Mouse (Mus musculus) embryo, embryonic 10 days (tissue): ENCODE results near the gene Omg.

Experiments used
- DNase-seq: peaks from one replicate; pipeline ENCODE4 v3.0.0-alpha.2; 2015; ENCODE audit warnings: low spot score

Omg gene

DNA sequence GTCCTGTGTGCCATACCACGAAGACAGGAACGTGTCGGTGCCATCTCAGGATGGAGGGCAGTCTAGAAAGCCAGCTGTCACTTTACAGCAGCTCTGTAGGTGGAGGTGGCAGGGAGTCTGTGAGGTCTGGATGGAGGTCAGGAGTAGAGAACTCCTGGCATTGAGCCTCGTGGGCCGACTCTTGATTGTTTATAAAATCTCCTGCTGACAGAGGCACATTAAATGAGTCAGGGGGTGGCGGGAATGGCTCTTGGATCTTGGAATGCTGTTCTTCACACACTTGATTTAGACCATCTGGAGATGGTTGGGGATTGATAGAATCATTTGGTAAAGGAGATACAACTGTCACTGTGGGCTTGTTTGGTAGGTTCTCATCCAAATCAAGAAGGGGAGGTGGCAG, 11.4 kb upstream of the Omg start:
- no peak for DNase-seq

- DNase-seq = no peak
Measured at GRCm38 (mm10) chr11:79511970-79512369, 8.1 kb upstream of the Omg start.

DNA sequence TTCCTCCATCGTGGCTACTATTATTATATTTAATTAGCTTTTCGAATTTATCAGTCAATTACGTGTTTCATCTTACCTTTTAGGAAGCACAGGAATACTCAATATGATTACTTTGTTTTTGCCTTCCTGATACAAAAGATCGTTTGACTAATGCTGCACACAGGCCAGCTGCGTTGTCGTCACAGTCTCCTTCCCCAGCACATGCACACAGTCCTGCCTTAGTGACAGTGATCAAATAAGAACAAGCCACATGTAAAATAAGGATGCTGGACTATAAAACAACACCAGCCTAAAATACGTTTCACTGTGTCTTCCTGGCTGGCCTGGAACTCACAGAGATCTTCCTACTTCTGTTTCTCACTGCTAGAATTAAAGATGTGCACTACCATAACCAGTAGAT, 622 bp upstream of the Omg start:
- DNase-seq = no peak

DNA sequence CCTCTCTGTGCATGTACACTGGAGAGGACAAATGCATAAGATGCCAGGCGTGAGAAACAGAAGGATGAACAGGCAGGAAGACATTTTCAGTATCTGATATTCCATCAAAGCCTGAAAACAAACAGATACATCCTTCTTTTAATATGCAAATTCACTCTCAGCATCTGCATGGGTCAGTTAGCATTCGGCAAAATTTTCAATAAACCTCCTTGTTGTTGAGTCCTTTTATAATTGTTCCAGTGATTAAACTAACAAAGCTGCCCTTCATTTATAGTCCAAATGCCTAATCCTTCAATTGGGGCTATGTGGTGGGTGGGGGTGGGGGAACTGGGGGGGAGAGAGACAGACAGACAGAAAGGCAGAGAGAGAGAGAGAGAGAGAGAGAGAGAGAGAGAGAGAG, 967 bp downstream of the Omg start:
- no peak for DNase-seq

DNA sequence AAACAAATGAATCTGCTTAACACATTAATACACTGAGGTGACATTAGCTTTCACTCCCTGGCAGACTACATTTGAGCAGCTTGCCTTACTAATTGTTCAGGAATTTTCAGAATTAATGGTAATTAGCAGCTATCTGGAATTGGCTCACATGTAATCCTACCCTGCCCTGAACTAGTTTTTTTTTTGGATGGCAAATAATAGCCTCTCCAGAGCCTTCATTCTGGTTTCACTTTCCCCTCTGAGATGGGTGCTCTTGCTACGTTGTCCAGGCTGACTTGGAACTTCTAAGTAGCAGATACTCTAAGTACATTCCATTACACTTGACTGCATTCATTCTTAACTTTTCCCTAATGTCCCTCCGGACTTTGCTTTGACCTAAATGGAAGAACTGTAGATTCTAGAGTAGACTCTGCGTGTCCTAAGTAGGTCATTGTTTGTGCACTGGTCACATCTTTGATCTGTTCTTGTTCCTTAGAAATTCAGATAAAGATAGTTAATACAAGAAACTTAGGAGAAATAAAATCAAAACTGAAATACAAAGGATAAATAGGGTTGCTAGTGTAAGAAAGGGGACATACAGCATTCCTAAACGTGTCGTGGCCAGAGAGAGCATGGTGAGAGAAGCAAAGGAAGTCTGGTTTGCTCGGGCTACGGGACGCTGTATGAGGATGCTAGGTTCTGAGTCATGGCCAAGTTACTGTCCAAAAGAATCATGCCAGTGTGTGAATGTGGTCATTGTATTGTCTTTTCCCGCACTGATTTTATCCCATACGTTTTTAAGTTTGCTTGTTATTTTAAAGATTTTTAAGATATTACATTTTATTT, 8.7 kb downstream of the Omg start:
- no peak for DNase-seq

DNA sequence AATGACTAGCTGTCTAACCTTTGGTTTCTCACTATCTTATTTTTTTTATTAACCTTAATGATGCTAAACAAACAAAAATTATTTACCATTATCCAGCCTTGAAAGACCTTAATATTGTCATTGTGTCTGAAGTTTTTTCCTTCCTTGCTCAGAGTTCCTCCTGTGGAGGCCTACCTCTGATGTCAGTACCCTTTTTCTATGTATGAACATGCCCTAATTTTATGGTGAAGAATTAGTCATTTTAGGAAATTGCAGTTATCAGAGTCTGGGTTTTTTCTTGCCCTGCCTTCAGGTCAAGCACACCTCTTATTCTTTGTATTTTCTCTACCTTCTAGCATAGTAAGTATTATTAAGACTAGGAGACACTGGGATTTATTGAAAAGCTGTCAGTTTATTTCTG, 19.2 kb downstream of the Omg start:
- no peak for DNase-seq

DNA sequence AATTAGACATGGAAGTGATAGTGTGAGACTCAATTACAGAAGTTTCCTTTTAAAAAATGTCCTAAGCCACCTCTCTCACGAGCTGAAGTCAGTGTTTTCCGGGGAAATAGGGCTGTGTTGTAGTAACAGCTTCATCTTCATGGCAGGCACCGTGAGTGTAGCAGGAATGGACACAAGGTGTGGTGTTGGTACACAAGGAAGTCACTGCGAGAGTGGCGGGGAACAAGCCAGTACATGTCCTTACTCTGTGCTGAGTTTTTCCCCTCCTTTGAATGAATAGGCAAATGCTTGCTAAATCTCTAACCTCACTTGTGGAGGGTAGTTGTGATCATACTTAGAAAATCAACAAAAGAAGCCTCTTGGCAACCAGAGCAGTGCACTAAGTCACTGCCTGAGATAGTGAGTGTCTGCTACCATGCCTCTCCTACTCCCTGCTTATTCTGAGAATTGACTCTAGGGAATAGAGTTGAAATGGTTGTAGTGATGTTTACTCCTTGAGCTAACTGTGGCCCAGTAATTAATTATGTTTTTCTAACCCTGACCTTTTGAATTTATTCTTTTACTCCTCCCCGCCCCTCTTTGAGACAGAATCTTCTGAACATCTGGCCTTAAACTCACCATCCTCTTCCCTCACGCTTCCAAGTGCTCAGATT, 19.9 kb downstream of the Omg start:
- no peak for DNase-seq

DNA sequence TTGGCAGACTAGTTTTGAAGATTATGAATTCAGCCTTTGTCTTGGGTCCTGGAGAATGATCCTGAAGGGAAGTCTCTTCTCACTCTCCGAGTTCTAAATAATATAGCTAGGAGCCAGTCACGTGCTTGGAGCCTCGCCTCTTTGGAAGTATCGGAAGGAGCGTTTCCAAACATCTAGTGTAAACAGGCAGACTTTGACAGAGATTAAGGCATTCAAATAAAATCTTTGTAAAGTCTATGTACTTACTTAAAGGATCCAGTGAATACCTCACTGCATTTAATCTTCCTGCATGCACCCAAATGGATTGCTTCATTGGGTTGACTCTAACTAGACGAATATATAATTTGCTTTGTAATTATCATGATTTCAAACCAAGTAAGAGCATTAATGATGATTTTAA, 20.5 kb downstream of the Omg start:
- no peak for DNase-seq

DNA sequence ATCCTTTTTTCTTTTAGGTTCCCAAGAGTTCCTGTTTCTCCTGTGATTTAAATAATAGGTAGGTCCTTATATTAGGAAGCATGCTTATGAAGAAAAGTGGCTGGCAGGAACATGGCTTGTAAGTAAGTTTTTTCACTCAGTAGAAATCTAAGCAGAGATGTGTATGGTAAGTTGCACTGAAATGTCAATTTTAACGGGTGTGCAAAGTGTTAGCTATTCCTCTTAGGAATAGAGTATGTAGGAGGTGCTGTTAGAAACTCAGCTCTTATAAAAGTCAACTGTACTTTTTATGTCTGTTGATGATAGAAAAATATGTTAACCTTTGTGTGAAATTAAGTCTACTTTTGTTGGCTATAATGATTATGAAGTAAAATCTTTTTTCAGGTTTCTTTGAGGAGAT, 35.8 kb downstream of the Omg start:
- DNase-seq = no peak

DNA sequence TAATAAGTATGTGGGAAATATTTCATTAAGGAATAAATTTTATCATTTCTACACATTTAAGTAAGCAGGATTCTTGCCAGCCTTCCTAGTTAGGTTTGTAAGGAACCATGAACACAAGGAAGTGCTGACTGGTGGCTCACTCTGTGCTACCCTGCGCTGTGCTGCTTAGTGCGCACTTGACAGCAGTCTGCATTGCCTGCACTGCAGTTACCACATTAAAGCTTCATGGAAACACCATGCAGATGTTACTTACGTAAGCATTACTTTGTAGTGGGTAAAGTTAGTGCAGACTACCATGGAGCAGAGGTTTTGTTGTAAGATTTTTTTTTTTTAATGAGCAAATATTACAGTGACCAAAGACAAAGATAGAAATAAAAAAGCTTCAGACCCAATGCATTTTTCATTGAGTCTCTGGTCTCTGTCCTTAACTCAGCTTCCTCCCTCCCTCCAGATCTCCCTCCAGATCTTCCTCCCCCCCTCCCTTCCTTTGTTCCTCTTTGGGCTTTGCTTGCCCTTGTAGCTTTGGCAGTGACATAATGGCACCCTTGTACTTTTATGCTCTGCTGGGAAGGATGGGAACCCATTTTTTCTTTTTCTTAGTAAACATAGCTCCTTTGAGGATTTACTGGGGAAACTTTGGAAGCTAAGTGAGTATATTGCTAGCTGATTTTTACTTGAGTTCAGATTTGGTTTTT, 43.0 kb downstream of the Omg start:
- no peak for DNase-seq

- DNase-seq = no peak
Measured at GRCm38 (mm10) chr11:79459846-79460245, 44.0 kb downstream of the Omg start.

GRCm38 (mm10) chr11:79457928-79458327, 46.0 kb downstream of the Omg start:
- DNase-seq = no peak

- no peak for DNase-seq
Measured at GRCm38 (mm10) chr11:79452966-79453365, 50.9 kb downstream of the Omg start.
